Mouse (Mus musculus) embryonic facial prominence, embryonic 14.5 days (tissue): ENCODE measurements around the gene Hipk4. TPM values are rescaled to one million over a fixed set of nuclear protein-coding genes. Genes with fewer than 3 reads are reported as not detected.

ENCODE experiments used
- ATAC-seq: fragments of 200-750 bp; cut with Nextera tagmentation; 2 replicates; pipeline ENCODE4 v1.8.0; 2017; ENCODE audit warnings: low read depth, moderate number of reproducible peaks, moderate TSS enrichment
- DNase-seq: peaks from one replicate; pipeline ENCODE4 v3.0.0-alpha.2; 2015; ENCODE audit warnings: low spot score
- H3K27ac ChIP-seq: fragments of 300-500 bp; sonication (generic); replicated peaks from 2 replicates; pipeline ENCODE4 v1.5.1; 2014; ENCODE audit warnings: low read depth, mild to moderate bottlenecking, low read length, moderate library complexity
- H3K27me3 ChIP-seq: fragments of 300-500 bp; sonication (generic); replicated peaks from 2 replicates; pipeline ENCODE4 v1.6.1; 2014; ENCODE audit warnings: low read length; ENCODE audit not compliant: control insufficient read depth, insufficient read depth
- H3K36me3 ChIP-seq: fragments of 300-500 bp; sonication (generic); 2 replicates; pipeline ENCODE4 v1.6.1; 2014; ENCODE audit warnings: low read length, mixed read lengths; ENCODE audit not compliant: control insufficient read depth, insufficient read depth
- H3K4me1 ChIP-seq: fragments of 300-500 bp; sonication (generic); 2 replicates; pipeline ENCODE4 v1.6.1; 2014; ENCODE audit warnings: antibody characterized with exemption, low read length; ENCODE audit not compliant: control insufficient read depth, insufficient read depth
- H3K4me2 ChIP-seq: fragments of 300-500 bp; sonication (generic); 2 replicates; pipeline ENCODE4 v1.6.1; 2014; ENCODE audit warnings: low read depth, mild to moderate bottlenecking, low read length, moderate library complexity, mixed read lengths
- H3K4me3 ChIP-seq: fragments of 300-500 bp; sonication (generic); 2 replicates; pipeline ENCODE4 v1.5.1; 2014; ENCODE audit warnings: low read depth, mild to moderate bottlenecking, low read length
- H3K9ac ChIP-seq: fragments of 300-500 bp; sonication (generic); 2 replicates; pipeline ENCODE4 v1.6.1; 2014; ENCODE audit warnings: low read depth, mild to moderate bottlenecking, low read length, moderate library complexity, mixed read lengths
- H3K9me3 ChIP-seq: fragments of 300-500 bp; sonication (generic); 2 replicates; pipeline ENCODE4 v1.6.1; 2016; ENCODE audit warnings: low read length; ENCODE audit not compliant: control insufficient read depth
- WGBS: fragments of 180-500 bp; shearing (Covaris S2); extraction: QIAGEN DNeasy Blood & Tissue Kit; methylation state at CpG from one replicate; pipeline ENCODE4 v1.1.7; 2014; 5-methylcytosine and 5-hydroxymethylcytosine counted together
- polyA plus RNA-seq: library from polyadenylated mRNA; unstranded; fragments of >200 nt; fragmentation: Nextera tagmentation; extraction: Ambion mirVana; gene quantifications from 2 replicates; pipeline ENCODE4 v1.2.1, GENCODE M21; 2014

The Hipk4 gene
- polyA plus RNA-seq, 1 experiment from 2014 or later: 0.54 TPM

DNA sequence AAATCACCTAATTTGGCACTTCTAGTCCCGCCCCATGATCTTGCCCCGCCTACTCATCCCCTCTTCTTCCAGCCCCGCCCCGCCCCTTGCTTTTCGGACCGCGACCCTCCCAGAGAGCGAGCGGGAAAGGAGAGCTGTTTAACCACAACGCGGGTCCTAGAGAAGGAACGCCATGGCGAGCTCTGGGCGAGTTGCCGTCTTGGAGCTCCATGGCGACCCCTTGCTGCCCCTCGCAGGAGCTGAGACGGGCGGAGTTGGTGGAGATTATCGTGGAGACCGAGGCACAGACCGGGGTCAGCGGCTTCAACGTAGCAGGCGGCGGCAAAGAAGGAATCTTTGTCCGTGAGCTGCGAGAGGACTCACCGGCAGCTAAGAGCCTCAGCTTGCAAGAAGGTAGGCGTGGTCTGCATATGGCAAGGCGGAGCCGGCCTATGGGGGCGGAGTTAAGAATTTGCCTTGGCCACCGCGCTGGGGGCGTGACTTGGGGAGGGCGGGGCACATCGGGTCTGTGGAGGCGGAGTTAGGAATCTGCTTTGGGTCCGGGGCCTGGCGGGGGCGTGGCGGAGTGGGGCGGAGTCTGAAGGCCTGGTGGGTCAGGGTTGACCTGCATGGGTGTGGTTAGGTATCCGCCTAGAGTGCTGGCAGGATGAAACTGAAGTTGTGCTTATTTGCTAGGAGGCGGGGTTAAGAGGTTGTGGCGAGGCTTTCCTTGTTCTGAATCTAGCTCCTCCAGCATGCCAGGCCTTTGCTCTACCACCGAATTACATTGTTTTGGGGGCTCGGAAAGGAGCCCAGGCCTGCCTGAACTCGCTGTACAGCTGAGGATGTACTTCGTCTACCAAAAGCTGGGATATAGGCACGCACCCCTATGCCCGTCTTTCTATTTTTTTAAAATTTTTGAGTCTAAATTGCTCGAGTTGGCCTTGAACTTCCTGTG lies 15.1 kb upstream of the Hipk4 start:
- Histone ChIP-seq H3K27ac (peak overlapping the region; percentile 99), H3K4me2 (peak overlapping the region; percentile 67), H3K36me3 (no peaks in the 10 kb centered on the region), H3K27me3 (no peaks in the 10 kb centered on the region), H3K9ac (peak overlapping the region; percentile 70), H3K4me3 (peak overlapping the region; percentile 58), H3K9me3 (no peaks in the 10 kb centered on the region), H3K4me1 (peaks cover 15% of the 10 kb centered on the region)
- WGBS: under 1% methylated on average over 49 of the region's 54 CpGs
- DNase-seq (peak; percentile 98), ATAC-seq (peak; percentile 91)

DNA sequence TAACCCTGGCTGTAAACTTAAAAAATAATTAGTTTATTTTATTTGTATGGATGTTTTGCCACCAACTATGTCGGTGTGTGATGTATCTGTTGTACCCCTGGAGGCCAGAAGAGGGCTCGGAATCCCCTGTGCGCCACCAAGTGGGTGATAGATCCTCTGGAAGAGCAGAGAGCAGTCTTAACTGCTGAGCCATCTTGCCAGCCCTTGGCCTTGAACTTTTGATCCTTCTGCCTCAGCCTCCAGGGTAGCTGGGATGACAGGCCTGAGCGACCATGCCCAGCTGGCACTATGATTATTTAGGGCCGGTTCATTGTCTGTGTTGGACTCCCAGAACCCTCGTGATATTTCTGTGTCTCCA lies 14.4 kb upstream of the Hipk4 start:
- H3K4me1 ChIP-seq: peaks cover 15% of the 10 kb centered on the region
- H3K27ac ChIP-seq: peak overlapping the region; percentile 99
- H3K9ac ChIP-seq: no peak overlapping the region
- peak overlapping the region; percentile 67 for H3K4me2 ChIP-seq
- peak overlapping the region; percentile 58 for H3K4me3 ChIP-seq
- H3K9me3 ChIP-seq: no peaks in the 10 kb centered on the region
- peak; percentile 49; the same call in 1 of the 2 replicates for ATAC-seq
- peak; percentile 79 for DNase-seq
- 22% methylated on average over 6 of the region's 6 CpGs for WGBS
- H3K27me3 ChIP-seq: no peaks in the 10 kb centered on the region
- H3K36me3 ChIP-seq: no peaks in the 10 kb centered on the region

DNA sequence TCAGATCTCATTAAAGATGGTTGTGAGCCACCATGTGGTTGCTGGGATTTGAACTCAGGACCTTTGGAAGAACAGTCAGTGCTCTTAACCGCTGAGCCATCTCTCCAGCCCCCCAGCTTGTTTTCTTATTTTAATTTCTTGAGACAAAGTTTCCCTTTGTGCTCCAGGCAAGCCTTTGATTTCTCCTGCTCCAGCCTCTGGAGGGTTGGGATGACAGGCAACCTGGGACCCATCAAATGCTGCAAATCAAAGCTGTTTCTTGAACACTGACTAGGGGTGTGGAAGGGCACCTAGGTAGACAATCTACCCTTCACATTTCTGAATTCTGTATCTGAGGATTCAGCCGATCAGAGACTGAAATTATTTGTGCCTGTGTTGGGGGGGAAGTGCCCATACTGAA lies 12.3 kb upstream of the Hipk4 start:
- H3K9me3 ChIP-seq: no peaks in the 10 kb centered on the region
- H3K4me1 ChIP-seq: peaks cover 15% of the 10 kb centered on the region
- no peak overlapping the region for H3K4me2 ChIP-seq
- no peak for ATAC-seq
- DNase-seq: no peak
- no peak overlapping the region for H3K4me3 ChIP-seq
- H3K27me3 ChIP-seq: no peaks in the 10 kb centered on the region
- WGBS: 89% methylated on average over 2 of the region's 2 CpGs
- no peak overlapping the region for H3K27ac ChIP-seq
- no peaks in the 10 kb centered on the region; the same call in 1 of the 2 replicates for H3K36me3 ChIP-seq
- H3K9ac ChIP-seq: no peak overlapping the region

DNA sequence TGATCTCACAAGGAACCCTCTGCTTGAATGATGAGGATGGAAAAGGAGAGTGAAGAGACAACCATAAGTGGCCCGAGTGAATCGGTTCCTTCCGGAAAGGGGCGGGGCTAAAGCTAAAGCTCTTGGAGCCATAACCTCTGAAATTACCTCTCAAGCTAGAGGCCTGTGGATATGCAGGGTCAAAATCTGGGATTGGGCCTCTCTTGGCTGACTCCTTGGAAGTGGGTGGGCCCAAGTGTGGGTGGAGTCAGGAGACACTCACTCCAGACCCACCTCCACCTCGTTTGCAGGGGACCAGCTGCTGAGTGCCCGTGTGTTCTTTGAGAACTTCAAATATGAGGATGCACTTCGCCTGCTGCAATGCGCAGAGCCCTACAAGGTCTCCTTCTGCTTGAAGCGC lies 8.1 kb upstream of the Hipk4 start:
- Histone ChIP-seq H3K4me1 (no peaks in the 10 kb centered on the region), H3K27ac (no peak overlapping the region), H3K9ac (no peak overlapping the region), H3K27me3 (no peaks in the 10 kb centered on the region), H3K9me3 (0 out of 2 replicates have a peak, but pooled peaks cover 4% of the 10 kb centered on the region), H3K36me3 (peaks cover 6% of the 10 kb centered on the region), H3K4me2 (no peak overlapping the region), H3K4me3 (no peak overlapping the region)
- 72% methylated on average over 9 of the region's 9 CpGs for WGBS
- DNase-seq (no peak), ATAC-seq (no peak)

DNA sequence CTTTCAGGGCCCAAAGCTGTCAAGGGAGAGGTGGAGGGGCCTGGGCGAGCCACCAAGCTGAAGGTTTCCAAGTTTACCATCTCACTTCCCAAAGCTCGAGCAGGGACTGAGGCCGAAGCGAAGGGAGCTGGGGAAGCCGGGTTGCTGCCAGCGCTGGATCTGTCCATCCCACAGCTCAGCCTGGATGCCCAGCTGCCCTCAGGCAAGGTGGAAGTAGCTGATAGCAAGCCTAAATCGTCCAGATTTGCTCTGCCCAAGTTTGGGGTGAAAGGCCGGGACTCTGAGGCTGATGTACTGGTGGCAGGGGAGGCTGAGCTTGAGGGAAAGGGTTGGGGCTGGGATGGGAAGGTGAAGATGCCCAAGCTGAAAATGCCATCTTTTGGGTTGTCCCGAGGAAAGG lies 4.8 kb upstream of the Hipk4 start:
- H3K36me3 ChIP-seq: peaks cover 6% of the 10 kb centered on the region
- ATAC-seq: no peak
- H3K9me3 ChIP-seq: 0 out of 2 replicates have a peak, but pooled peaks cover 4% of the 10 kb centered on the region
- H3K9ac ChIP-seq: no peak overlapping the region
- DNase-seq: no peak
- H3K27me3 ChIP-seq: no peaks in the 10 kb centered on the region
- no peak overlapping the region for H3K4me2 ChIP-seq
- no peak overlapping the region for H3K4me3 ChIP-seq
- no peaks in the 10 kb centered on the region for H3K4me1 ChIP-seq
- no peak overlapping the region for H3K27ac ChIP-seq
- WGBS: 84% methylated on average over 9 of the region's 9 CpGs

DNA sequence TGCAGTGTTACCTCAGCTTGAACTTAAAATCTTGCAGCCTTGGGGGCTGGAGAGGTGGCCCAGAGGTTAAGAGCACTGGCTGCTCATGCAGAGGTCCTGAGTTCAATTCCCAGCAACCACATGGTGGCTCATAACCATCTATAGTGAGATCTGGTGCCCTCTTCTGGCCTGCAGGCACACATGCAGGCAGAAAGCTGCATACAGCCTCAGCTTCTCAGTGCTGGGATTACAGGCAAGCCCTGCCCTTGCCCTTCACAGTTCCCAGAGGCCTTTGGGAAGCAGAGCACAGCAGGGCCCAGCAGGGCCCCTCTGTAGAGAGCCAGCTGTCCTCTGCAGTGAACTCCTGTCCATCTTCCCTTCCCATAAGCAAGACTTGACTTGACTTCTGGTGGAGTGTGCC lies 3.0 kb upstream of the Hipk4 start:
- Histone ChIP-seq H3K27me3 (no peaks in the 10 kb centered on the region), H3K9ac (no peak overlapping the region), H3K4me3 (no peak overlapping the region), H3K36me3 (peaks cover 6% of the 10 kb centered on the region), H3K27ac (no peak overlapping the region), H3K9me3 (0 out of 2 replicates have a peak, but pooled peaks cover 4% of the 10 kb centered on the region), H3K4me2 (no peak overlapping the region), H3K4me1 (no peaks in the 10 kb centered on the region)
- ATAC-seq (no peak), DNase-seq (no peak)

DNA sequence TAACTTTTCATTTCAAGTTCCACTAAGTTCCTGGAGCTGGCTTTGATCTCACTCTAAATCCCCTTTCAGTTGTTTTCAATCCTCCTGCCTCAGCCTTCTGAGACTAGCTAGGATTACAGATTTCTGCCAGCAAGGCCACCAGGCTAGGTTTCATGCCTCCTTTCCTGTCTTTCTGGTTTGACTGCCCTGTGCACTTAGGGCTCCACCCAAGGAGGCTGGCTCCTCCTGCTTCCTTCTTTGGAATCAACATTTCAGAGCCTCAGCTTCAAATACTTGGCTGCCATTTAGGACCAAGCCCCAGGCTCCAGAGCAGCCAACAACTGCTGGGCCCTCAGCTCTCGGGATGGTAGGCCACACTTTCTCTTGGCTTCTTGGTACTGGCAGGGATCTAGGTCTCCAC lies 2.5 kb upstream of the Hipk4 start:
- Histone ChIP-seq H3K27me3 (no peaks in the 10 kb centered on the region), H3K4me2 (no peak overlapping the region), H3K36me3 (peaks cover 6% of the 10 kb centered on the region), H3K9ac (no peak overlapping the region), H3K4me1 (no peaks in the 10 kb centered on the region), H3K4me3 (no peak overlapping the region), H3K27ac (no peak overlapping the region), H3K9me3 (0 out of 2 replicates have a peak, but pooled peaks cover 4% of the 10 kb centered on the region)
- WGBS: 50% methylated on average over 1 of the region's 1 CpGs
- DNase-seq (peak; percentile 63), ATAC-seq (0 out of 2 replicates have a peak, but pooled peaks have one; percentile 19)

DNA sequence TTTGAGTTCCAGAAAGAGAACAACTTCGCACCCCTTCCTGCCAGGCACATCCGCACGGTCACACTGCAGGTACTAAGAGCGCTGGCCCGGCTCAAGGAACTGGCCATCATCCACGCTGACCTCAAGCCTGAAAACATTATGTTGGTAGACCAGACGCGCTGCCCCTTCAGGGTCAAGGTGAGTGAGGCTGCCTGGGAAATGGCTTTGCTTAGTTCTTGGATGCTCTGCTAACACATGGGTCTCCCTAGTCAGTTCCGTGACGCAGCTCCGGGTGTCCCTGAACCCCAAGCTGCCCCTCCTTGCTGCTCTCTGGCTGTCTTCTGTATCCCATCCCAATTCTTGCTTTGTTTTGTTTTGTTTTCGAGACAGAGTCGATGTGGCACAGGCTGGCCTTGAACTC lies 738 bp downstream of the Hipk4 start:
- H3K36me3 ChIP-seq: peaks cover 8% of the 10 kb centered on the region; the same call in 1 of the 2 replicates
- no peak overlapping the region for H3K4me3 ChIP-seq
- no peak for DNase-seq
- no peaks in the 10 kb centered on the region for H3K4me1 ChIP-seq
- no peak overlapping the region for H3K4me2 ChIP-seq
- 0 out of 2 replicates have a peak, but pooled peaks cover 4% of the 10 kb centered on the region for H3K9me3 ChIP-seq
- no peak for ATAC-seq
- no peak overlapping the region for H3K9ac ChIP-seq
- WGBS: 90% methylated on average over 13 of the region's 13 CpGs
- H3K27ac ChIP-seq: no peak overlapping the region
- no peaks in the 10 kb centered on the region for H3K27me3 ChIP-seq
